Mouse (Mus musculus): ENCODE results near the gene Bcas2. TPM values are rescaled to one million over a fixed set of nuclear protein-coding genes. Genes with fewer than 3 reads are reported as not detected.
"Not testable (repeated sequence)": the region's sequence is repeated elsewhere in the genome, so short reads cannot be mapped to it uniquely, and the experiment has no call there.

The Bcas2 gene
- polyA plus RNA-seq, 1 experiment, result 82.1 TPM

- no peak for TF ChIP-seq CTCF (IDR thresholded peaks at IDR 0.05; ENCODE audit: control insufficient read depth, insufficient read depth, insufficient replicate concordance, low read depth, low read length)
- no peak for TF ChIP-seq POLR2A (IDR thresholded peaks at IDR 0.05; ENCODE audit: control insufficient read depth, low read depth, low read length)
- Histone ChIP-seq H3K27me3 (ENCODE audit: control insufficient read depth, insufficient read depth, low read length) (no peaks in the 10 kb centered on the region), H3K4me1 (ENCODE audit: control insufficient read depth, insufficient read depth, low read length) (no peaks in the 10 kb centered on the region), H3K4me3 (ENCODE audit: control insufficient read depth, low read depth, low read length) (no peak overlapping the region), H3K36me3 (ENCODE audit: control insufficient read depth, insufficient read depth, low read length) (no peaks in the 10 kb centered on the region), H3K27ac (ENCODE audit: control insufficient read depth, insufficient read depth, low read depth, low read length) (no peak overlapping the region)
Measured at GRCm38 (mm10) chr3:103188856-103189255, 17.4 kb downstream of the Bcas2 start.

DNA sequence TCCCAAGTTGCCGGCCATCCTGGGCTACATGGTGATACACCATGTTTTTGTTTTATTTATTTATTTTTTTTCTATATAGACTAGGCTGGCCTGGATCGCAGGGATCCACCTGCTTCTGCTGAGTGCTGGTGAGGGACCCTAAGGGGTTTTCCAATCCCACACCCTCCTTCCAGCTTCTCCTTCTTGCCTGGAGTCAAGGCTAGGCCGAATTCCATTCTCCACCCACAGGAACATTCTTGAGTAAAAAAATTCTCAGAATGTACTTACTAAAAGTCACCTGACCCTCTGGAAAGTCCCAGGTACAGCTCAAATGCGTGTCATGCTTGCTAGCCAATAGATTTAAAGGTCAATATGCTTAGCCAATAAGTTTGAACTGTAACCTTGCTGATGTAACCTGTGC is 20.7 kb downstream of the Bcas2 start:
- Histone ChIP-seq H3K4me3 (ENCODE audit: control insufficient read depth, low read depth, low read length) (no peak overlapping the region), H3K27me3 (ENCODE audit: control insufficient read depth, insufficient read depth, low read length) (no peaks in the 10 kb centered on the region), H3K36me3 (ENCODE audit: control insufficient read depth, insufficient read depth, low read length) (no peaks in the 10 kb centered on the region), H3K4me1 (ENCODE audit: control insufficient read depth, insufficient read depth, low read length) (no peaks in the 10 kb centered on the region), H3K27ac (ENCODE audit: control insufficient read depth, insufficient read depth, low read depth, low read length) (no peak overlapping the region)
- TF ChIP-seq POLR2A (IDR thresholded peaks at IDR 0.05; ENCODE audit: control insufficient read depth, low read depth, low read length) (no peak), CTCF (IDR thresholded peaks at IDR 0.05; ENCODE audit: control insufficient read depth, insufficient read depth, insufficient replicate concordance, low read depth, low read length) (no peak)

- TF ChIP-seq CTCF (IDR thresholded peaks at IDR 0.05; ENCODE audit: control insufficient read depth, insufficient read depth, insufficient replicate concordance, low read depth, low read length) (no peak), POLR2A (IDR thresholded peaks at IDR 0.05; ENCODE audit: control insufficient read depth, low read depth, low read length) (no peak)
- H3K36me3 ChIP-seq (ENCODE audit: control insufficient read depth, insufficient read depth, low read length), result no peaks in the 10 kb centered on the region
- H3K4me1 ChIP-seq (ENCODE audit: control insufficient read depth, insufficient read depth, low read length), result no peaks in the 10 kb centered on the region
- no peak overlapping the region for H3K4me3 ChIP-seq (ENCODE audit: control insufficient read depth, low read depth, low read length)
- H3K27ac ChIP-seq (ENCODE audit: control insufficient read depth, insufficient read depth, low read depth, low read length), result no peak overlapping the region
- no peaks in the 10 kb centered on the region for H3K27me3 ChIP-seq (ENCODE audit: control insufficient read depth, insufficient read depth, low read length)
Measured at GRCm38 (mm10) chr3:103193186-103193585, 21.7 kb downstream of the Bcas2 start.

- H3K27ac ChIP-seq (ENCODE audit: control insufficient read depth, insufficient read depth, low read depth, low read length), result no peak overlapping the region
- H3K4me3 ChIP-seq (ENCODE audit: control insufficient read depth, low read depth, low read length), result no peak overlapping the region
- TF ChIP-seq CTCF (IDR thresholded peaks at IDR 0.05; ENCODE audit: control insufficient read depth, insufficient read depth, insufficient replicate concordance, low read depth, low read length) (no peak), POLR2A (IDR thresholded peaks at IDR 0.05; ENCODE audit: control insufficient read depth, low read depth, low read length) (no peak)
- no peaks in the 10 kb centered on the region for H3K27me3 ChIP-seq (ENCODE audit: control insufficient read depth, insufficient read depth, low read length)
- H3K4me1 ChIP-seq (ENCODE audit: control insufficient read depth, insufficient read depth, low read length), result no peaks in the 10 kb centered on the region
- H3K36me3 ChIP-seq (ENCODE audit: control insufficient read depth, insufficient read depth, low read length), result no peaks in the 10 kb centered on the region
Measured at GRCm38 (mm10) chr3:103196320-103196823, 24.9 kb downstream of the Bcas2 start.

- Histone ChIP-seq H3K36me3 (ENCODE audit: control insufficient read depth, insufficient read depth, low read length) (no peaks in the 10 kb centered on the region), H3K27ac (ENCODE audit: control insufficient read depth, insufficient read depth, low read depth, low read length) (no peak overlapping the region), H3K4me1 (ENCODE audit: control insufficient read depth, insufficient read depth, low read length) (no peaks in the 10 kb centered on the region), H3K27me3 (ENCODE audit: control insufficient read depth, insufficient read depth, low read length) (no peaks in the 10 kb centered on the region), H3K4me3 (ENCODE audit: control insufficient read depth, low read depth, low read length) (no peak overlapping the region)
- no peak for TF ChIP-seq POLR2A (IDR thresholded peaks at IDR 0.05; ENCODE audit: control insufficient read depth, low read depth, low read length)
- TF ChIP-seq CTCF (IDR thresholded peaks at IDR 0.05; ENCODE audit: control insufficient read depth, insufficient read depth, insufficient replicate concordance, low read depth, low read length), result no peak
Measured at GRCm38 (mm10) chr3:103199386-103199785, 27.9 kb downstream of the Bcas2 start.

DNA sequence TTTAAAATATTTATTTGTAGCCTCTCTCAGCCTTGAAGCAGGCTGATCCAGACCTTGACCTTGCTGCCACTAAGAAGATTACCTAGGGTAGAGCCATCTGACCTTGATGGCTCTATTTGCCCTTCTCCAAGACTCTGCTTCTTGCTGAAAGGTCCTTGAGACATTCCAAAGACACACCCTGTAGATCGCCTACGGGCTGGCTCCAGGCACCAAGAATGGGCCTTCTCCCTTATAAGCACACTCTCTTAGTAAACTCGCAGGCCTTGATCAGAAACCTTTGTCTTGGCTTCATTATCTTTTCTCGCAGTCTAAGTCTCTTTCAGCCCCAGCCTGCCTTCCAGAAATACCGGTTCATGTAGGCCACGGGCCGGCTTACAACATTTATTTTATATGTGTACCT is 29.6 kb downstream of the Bcas2 start:
- H3K4me1 ChIP-seq (ENCODE audit: control insufficient read depth, insufficient read depth, low read length); H3K27me3 ChIP-seq (ENCODE audit: control insufficient read depth, insufficient read depth, low read length); H3K27ac ChIP-seq (ENCODE audit: control insufficient read depth, insufficient read depth, low read depth, low read length); H3K4me3 ChIP-seq (ENCODE audit: control insufficient read depth, low read depth, low read length); H3K36me3 ChIP-seq (ENCODE audit: control insufficient read depth, insufficient read depth, low read length): not testable (repeated sequence)

GRCm38 (mm10) chr3:103203554-103203953 is 32.1 kb downstream of the Bcas2 start:
- no peaks in the 10 kb centered on the region for H3K27me3 ChIP-seq (ENCODE audit: control insufficient read depth, insufficient read depth, low read length)
- no peak overlapping the region for H3K27ac ChIP-seq (ENCODE audit: control insufficient read depth, insufficient read depth, low read depth, low read length)
- H3K4me3 ChIP-seq (ENCODE audit: control insufficient read depth, low read depth, low read length), result no peak overlapping the region
- H3K4me1 ChIP-seq (ENCODE audit: control insufficient read depth, insufficient read depth, low read length), result no peaks in the 10 kb centered on the region
- H3K36me3 ChIP-seq (ENCODE audit: control insufficient read depth, insufficient read depth, low read length), result no peaks in the 10 kb centered on the region
- TF ChIP-seq POLR2A (IDR thresholded peaks at IDR 0.05; ENCODE audit: control insufficient read depth, low read depth, low read length) (no peak), CTCF (IDR thresholded peaks at IDR 0.05; ENCODE audit: control insufficient read depth, insufficient read depth, insufficient replicate concordance, low read depth, low read length) (no peak)

GRCm38 (mm10) chr3:103204445-103204844 is 33.0 kb downstream of the Bcas2 start:
- H3K36me3 ChIP-seq (ENCODE audit: control insufficient read depth, insufficient read depth, low read length), result no peaks in the 10 kb centered on the region
- H3K4me3 ChIP-seq (ENCODE audit: control insufficient read depth, low read depth, low read length), result no peak overlapping the region
- no peaks in the 10 kb centered on the region for H3K27me3 ChIP-seq (ENCODE audit: control insufficient read depth, insufficient read depth, low read length)
- no peaks in the 10 kb centered on the region for H3K4me1 ChIP-seq (ENCODE audit: control insufficient read depth, insufficient read depth, low read length)
- no peak overlapping the region for H3K27ac ChIP-seq (ENCODE audit: control insufficient read depth, insufficient read depth, low read depth, low read length)
- TF ChIP-seq POLR2A (IDR thresholded peaks at IDR 0.05; ENCODE audit: control insufficient read depth, low read depth, low read length) (no peak), CTCF (IDR thresholded peaks at IDR 0.05; ENCODE audit: control insufficient read depth, insufficient read depth, insufficient replicate concordance, low read depth, low read length) (no peak)

All from testis, adult 2 months (tissue).